Mouse (Mus musculus) stomach, postnatal 0 days (tissue): ENCODE measurements at regions not wholly inside any gene's neighbourhood (a gene's known extent, or its start where the extent isn't known, plus 50 kb on each side); places are given as distances from the start of the nearest gene placed in this dataset.

Source experiments
- ATAC-seq: fragments of 200-750 bp; cut with Nextera tagmentation; 2 replicates; pipeline ENCODE4 v1.8.0; 2017; ENCODE audit not compliant: low FRiP score, low TSS enrichment
- DNase-seq: peaks from one replicate; pipeline ENCODE4 v3.0.0-alpha.2; 2016; ENCODE audit warnings: low spot score
- H3K27ac ChIP-seq: fragments of 300-500 bp; sonication (generic); replicated peaks from 2 replicates; pipeline ENCODE4 v1.5.1; 2014; ENCODE audit warnings: mild to moderate bottlenecking, control low read depth
- H3K27me3 ChIP-seq: fragments of 300-500 bp; sonication (generic); 2 replicates; pipeline ENCODE4 v1.6.1; 2014; ENCODE audit warnings: low read length; ENCODE audit not compliant: control insufficient read depth, insufficient read depth
- H3K36me3 ChIP-seq: fragments of 300-500 bp; sonication (generic); 2 replicates; pipeline ENCODE4 v1.6.1; 2014; ENCODE audit warnings: low read length, mixed read lengths; ENCODE audit not compliant: control insufficient read depth, insufficient read depth
- H3K4me1 ChIP-seq: fragments of 300-500 bp; sonication (generic); replicated peaks from 2 replicates; pipeline ENCODE4 v1.6.1; 2014; ENCODE audit warnings: antibody characterized with exemption; ENCODE audit not compliant: control insufficient read depth, insufficient read depth
- H3K4me2 ChIP-seq: fragments of 300-500 bp; sonication (generic); replicated peaks from 2 replicates; pipeline ENCODE4 v1.6.1; 2014; ENCODE audit warnings: low read depth, mild to moderate bottlenecking, control low read depth, moderate library complexity
- H3K4me3 ChIP-seq: fragments of 300-500 bp; sonication (generic); 2 replicates; pipeline ENCODE4 v1.5.1; 2014; ENCODE audit warnings: low read depth, low read length, control low read depth
- H3K9ac ChIP-seq: fragments of 300-500 bp; sonication (generic); 2 replicates; pipeline ENCODE4 v1.6.1; 2014; ENCODE audit warnings: mild to moderate bottlenecking, low read length, control low read depth, mixed read lengths
- H3K9me3 ChIP-seq: fragments of 300-500 bp; sonication (generic); 2 replicates; pipeline ENCODE4 v1.6.1; 2016; ENCODE audit warnings: low read length; ENCODE audit not compliant: control insufficient read depth
- CTCF ChIP-seq: IDR thresholded peaks from 2 replicates; pipeline ENCODE4 v1.5.1; 2016; ENCODE audit warnings: antibody characterized with exemption, low read depth, mild to moderate bottlenecking, moderate library complexity
- EP300 ChIP-seq: optimal IDR thresholded peaks from 2 replicates; pipeline ENCODE3; 2016; ENCODE audit warnings: antibody characterized with exemption
- WGBS: fragments of 180-500 bp; shearing (Covaris S2); extraction: QIAGEN DNeasy Blood & Tissue Kit; methylation state at CpG from one replicate; pipeline ENCODE4 v1.1.7; 2014; 5-methylcytosine and 5-hydroxymethylcytosine counted together

GRCm38 (mm10) chr2:106529247-106529646 is 163.8 kb upstream of the Mpped2 start:
- Histone ChIP-seq H3K27ac (no peak overlapping the region), H3K36me3 (no peaks in the 10 kb centered on the region), H3K4me3 (no peak overlapping the region), H3K4me1 (no peaks in the 10 kb centered on the region), H3K9ac (no peak overlapping the region), H3K4me2 (no peak overlapping the region), H3K27me3 (no peaks in the 10 kb centered on the region), H3K9me3 (no peaks in the 10 kb centered on the region)
- DNase-seq, result no peak
- no peak for ATAC-seq
- no peak for TF ChIP-seq CTCF
- TF ChIP-seq EP300, result no peak
- WGBS, result 77% methylated on average over 5 of the region's 5 CpGs

- Histone ChIP-seq H3K4me2 (no peak overlapping the region), H3K36me3 (no peaks in the 10 kb centered on the region), H3K4me1 (no peaks in the 10 kb centered on the region), H3K27me3 (no peaks in the 10 kb centered on the region), H3K9me3 (no peaks in the 10 kb centered on the region), H3K4me3 (no peak overlapping the region), H3K9ac (no peak overlapping the region), H3K27ac (no peak overlapping the region)
- ATAC-seq (no peak), DNase-seq (no peak)
- no peak for TF ChIP-seq CTCF
- no peak for TF ChIP-seq EP300
- 37% methylated on average over 2 of the region's 2 CpGs for WGBS
These were observed 163.3 kb upstream of the Mpped2 start for GRCm38 (mm10) chr2:106529746-106530145.

- H3K4me1 ChIP-seq, result no peaks in the 10 kb centered on the region
- TF ChIP-seq EP300, result no peak
- TF ChIP-seq CTCF, result no peak
- H3K36me3 ChIP-seq, result no peaks in the 10 kb centered on the region
- DNase-seq (no peak), ATAC-seq (no peak)
- no peak overlapping the region for H3K4me2 ChIP-seq
- WGBS, result 64% methylated on average over 4 of the region's 4 CpGs
- H3K4me3 ChIP-seq, result no peak overlapping the region
- no peaks in the 10 kb centered on the region for H3K9me3 ChIP-seq
- H3K9ac ChIP-seq, result no peak overlapping the region
- H3K27me3 ChIP-seq, result no peaks in the 10 kb centered on the region
- H3K27ac ChIP-seq, result no peak overlapping the region
These were observed 154.7 kb upstream of the Mpped2 start for GRCm38 (mm10) chr2:106538329-106538728.

DNA sequence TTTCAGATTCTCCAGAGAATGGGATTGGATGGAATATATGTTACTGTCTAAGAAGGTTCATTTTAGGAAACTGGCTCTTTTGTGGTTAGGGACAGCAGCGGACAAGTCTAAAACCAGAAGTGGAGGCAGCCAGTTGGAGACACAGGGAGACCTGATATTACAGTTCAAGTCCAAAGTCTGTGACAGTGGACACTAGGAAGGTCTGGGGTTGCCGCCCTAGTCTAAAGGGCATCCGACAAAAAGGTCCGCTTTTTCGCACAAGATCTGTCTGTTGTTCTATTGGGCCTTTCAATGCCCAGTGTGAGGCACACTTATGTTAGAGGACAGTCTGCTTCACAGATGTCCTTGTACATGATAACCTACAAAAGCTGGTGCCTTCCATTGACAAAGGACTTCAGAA is 152.9 kb upstream of the Mpped2 start:
- H3K27me3 ChIP-seq, result no peaks in the 10 kb centered on the region
- no peaks in the 10 kb centered on the region for H3K9me3 ChIP-seq
- no peak overlapping the region for H3K4me2 ChIP-seq
- no peak overlapping the region for H3K4me3 ChIP-seq
- TF ChIP-seq EP300 (no peak), CTCF (no peak)
- ATAC-seq (no peak), DNase-seq (no peak)
- H3K27ac ChIP-seq, result no peak overlapping the region
- no peaks in the 10 kb centered on the region for H3K4me1 ChIP-seq
- H3K9ac ChIP-seq, result no peak overlapping the region
- no peaks in the 10 kb centered on the region for H3K36me3 ChIP-seq
- WGBS, result 97% methylated on average over 5 of the region's 5 CpGs

DNA sequence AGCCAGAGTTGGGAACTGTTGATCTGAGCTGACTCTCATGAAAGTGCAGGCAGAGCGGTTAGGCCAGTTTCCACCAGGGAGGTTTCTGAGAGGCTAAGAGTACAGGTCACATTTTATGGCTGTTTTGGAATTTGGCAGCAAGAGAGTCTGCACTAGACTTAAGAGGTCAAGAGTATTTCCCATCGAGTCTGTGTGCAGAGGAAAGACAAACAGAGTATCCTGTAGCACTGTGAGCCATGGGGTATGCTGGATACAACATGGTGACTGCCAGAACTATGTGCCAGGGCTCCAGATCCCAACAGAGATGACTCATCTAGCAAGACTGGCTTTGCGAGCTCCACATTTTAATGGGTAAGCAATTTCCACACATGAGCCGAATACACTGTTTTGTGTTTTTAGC is 146.0 kb upstream of the Mpped2 start:
- no peak overlapping the region for H3K4me2 ChIP-seq
- H3K4me3 ChIP-seq, result no peak overlapping the region
- H3K9ac ChIP-seq, result no peak overlapping the region
- no peak for DNase-seq
- no peak for ATAC-seq
- no peaks in the 10 kb centered on the region for H3K36me3 ChIP-seq
- H3K27ac ChIP-seq, result no peak overlapping the region
- H3K9me3 ChIP-seq, result no peaks in the 10 kb centered on the region
- TF ChIP-seq CTCF (no peak), EP300 (no peak)
- WGBS, result 46% methylated on average over 4 of the region's 4 CpGs
- H3K27me3 ChIP-seq, result no peaks in the 10 kb centered on the region
- no peaks in the 10 kb centered on the region for H3K4me1 ChIP-seq

DNA sequence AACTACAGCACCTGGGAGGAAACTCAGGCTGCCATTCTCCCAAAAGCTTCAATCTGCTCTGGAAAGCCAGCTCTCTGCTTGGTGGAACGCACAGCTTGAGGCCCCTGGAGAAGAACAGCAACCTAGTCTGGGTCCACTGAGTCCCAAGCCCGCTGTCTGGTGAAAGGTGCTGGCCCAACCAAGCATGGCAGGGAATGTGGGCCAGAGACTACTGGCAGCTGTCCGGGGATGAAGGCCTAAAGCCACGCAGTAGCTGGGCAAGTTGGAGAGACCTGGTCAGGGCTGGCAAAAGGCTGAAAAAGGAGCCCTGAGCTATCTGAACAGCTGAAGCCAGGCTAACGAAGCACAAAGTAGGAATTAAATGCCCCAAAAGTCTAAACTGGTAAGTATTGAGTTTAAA is 139.4 kb upstream of the Mpped2 start:
- Histone ChIP-seq H3K9me3 (no peaks in the 10 kb centered on the region), H3K9ac (no peak overlapping the region), H3K4me2 (no peak overlapping the region), H3K36me3 (no peaks in the 10 kb centered on the region), H3K4me1 (no peaks in the 10 kb centered on the region), H3K27ac (no peak overlapping the region), H3K4me3 (no peak overlapping the region), H3K27me3 (no peaks in the 10 kb centered on the region)
- TF ChIP-seq CTCF (no peak), EP300 (no peak)
- ATAC-seq (no peak), DNase-seq (no peak)
- WGBS, result 84% methylated on average over 5 of the region's 5 CpGs
